Mouse (Mus musculus): Measurements from ENCODE around the gene Prrx2. TPM values are rescaled to one million over a fixed set of nuclear protein-coding genes. Genes with fewer than 3 reads are reported as not detected.

Prrx2 gene
- polyA plus RNA-seq, 1 experiment from 2014 or later: 3.6 TPM

DNA sequence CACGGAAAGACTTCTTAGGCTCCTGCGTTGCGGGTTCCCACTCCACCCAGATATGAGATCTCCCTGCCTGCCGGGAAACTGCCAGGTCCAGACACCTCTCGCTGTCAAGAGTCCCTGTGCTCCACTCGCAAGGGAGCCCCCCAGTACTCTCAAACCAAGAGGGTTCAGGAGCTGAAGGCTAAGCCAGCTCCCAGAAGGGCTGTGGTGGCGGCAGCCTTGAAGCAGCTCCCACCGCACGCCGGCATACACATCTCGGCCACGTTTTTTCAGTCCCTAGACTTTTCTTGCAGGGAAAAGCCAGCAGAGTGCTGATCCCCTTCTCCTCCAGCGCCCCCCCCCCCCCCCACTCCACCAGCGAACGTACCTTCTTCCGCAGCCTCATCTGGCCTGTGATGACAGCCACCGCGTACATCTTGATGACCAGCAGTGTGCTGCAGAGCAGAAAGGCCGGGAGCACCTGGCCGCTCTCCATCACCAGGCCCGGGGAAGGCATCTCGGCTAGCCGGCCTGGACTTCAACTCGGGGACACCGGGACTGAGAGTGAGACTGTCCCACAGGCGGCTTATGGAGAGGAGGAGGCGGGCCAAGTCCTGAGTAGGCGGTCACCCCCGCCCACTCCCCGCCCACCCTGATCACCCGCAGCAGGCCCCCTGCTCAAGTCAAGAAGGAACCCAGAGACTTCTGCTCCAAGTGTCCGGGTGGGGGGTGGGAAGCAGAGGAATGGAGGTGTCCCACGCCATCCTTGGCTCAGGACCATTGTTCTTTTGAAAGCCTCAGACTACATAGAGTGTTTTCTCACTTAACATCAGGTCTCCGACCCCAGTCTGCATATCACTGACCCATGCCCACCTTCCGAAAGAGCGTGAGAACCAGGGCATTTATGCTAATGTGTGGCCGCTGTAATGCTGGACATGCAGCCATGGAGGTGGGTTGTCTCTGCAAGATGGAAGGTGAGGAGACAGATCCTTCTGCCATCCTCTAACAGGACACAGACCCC is 68.3 kb downstream of the Prrx2 start:
- Histone ChIP-seq H3K27me3 (replicated peaks; ENCODE audit: control insufficient read depth, insufficient read depth, low read length) (0 out of 2 replicates have a peak, but pooled peaks cover 6% of the 10 kb centered on the region), H3K4me3 (ENCODE audit: low read depth, low read length) (peak overlapping the region; percentile 40), H3K4me2 (ENCODE audit: low read length) (peak overlapping the region; percentile 64), H3K36me3 (ENCODE audit: control insufficient read depth, insufficient read depth, low read length) (no peaks in the 10 kb centered on the region), H3K4me1 (replicated peaks; ENCODE audit: control insufficient read depth, insufficient read depth, low read length) (peaks cover 22% of the 10 kb centered on the region), H3K27ac (ENCODE audit: low read depth) (no peak overlapping the region), H3K9ac (ENCODE audit: low read length) (peak overlapping the region; percentile 35), H3K9me3 (ENCODE audit: control insufficient read depth, low read length) (no peaks in the 10 kb centered on the region)
- WGBS: 10% methylated on average over 36 of the region's 37 CpGs
- DNase-seq (ENCODE audit: low spot score): peak; percentile 67
- peak; percentile 67; the same call in 1 of the 2 replicates for ATAC-seq (replicated peaks; ENCODE audit: low FRiP score, low TSS enrichment, low read depth)

- H3K4me2 ChIP-seq (ENCODE audit: low read length): no peak overlapping the region
- no peaks in the 10 kb centered on the region for H3K9me3 ChIP-seq (ENCODE audit: control insufficient read depth, low read length)
- H3K4me3 ChIP-seq (ENCODE audit: low read depth, low read length): no peak overlapping the region
- H3K9ac ChIP-seq (ENCODE audit: low read length): no peak overlapping the region
- no peak overlapping the region for H3K27ac ChIP-seq (ENCODE audit: low read depth)
- 64% methylated on average over 6 of the region's 6 CpGs for WGBS
- 0 out of 2 replicates have a peak, but pooled peaks cover 6% of the 10 kb centered on the region for H3K27me3 ChIP-seq (replicated peaks; ENCODE audit: control insufficient read depth, insufficient read depth, low read length)
- no peak for DNase-seq (ENCODE audit: low spot score)
- no peak for ATAC-seq (replicated peaks; ENCODE audit: low FRiP score, low TSS enrichment, low read depth)
- no peaks in the 10 kb centered on the region for H3K36me3 ChIP-seq (ENCODE audit: control insufficient read depth, insufficient read depth, low read length)
- H3K4me1 ChIP-seq (replicated peaks; ENCODE audit: control insufficient read depth, insufficient read depth, low read length): peaks cover 22% of the 10 kb centered on the region
These were observed 69.5 kb downstream of the Prrx2 start for GRCm38 (mm10) chr2:30904231-30904630.

GRCm38 (mm10) chr2:30904991-30905390 is 70.2 kb downstream of the Prrx2 start:
- Histone ChIP-seq H3K9ac (ENCODE audit: low read length) (no peak overlapping the region), H3K4me3 (ENCODE audit: low read depth, low read length) (no peak overlapping the region)

GRCm38 (mm10) chr2:30905906-30906305 is 71.1 kb downstream of the Prrx2 start:
- DNase-seq (ENCODE audit: low spot score): no peak
- WGBS: 62% methylated on average over 8 of the region's 8 CpGs
- H3K27me3 ChIP-seq (replicated peaks; ENCODE audit: control insufficient read depth, insufficient read depth, low read length): 0 out of 2 replicates have a peak, but pooled peaks cover 6% of the 10 kb centered on the region
- H3K9ac ChIP-seq (ENCODE audit: low read length): no peak overlapping the region
- H3K36me3 ChIP-seq (ENCODE audit: control insufficient read depth, insufficient read depth, low read length): no peaks in the 10 kb centered on the region
- peaks cover 22% of the 10 kb centered on the region for H3K4me1 ChIP-seq (replicated peaks; ENCODE audit: control insufficient read depth, insufficient read depth, low read length)
- ATAC-seq (replicated peaks; ENCODE audit: low FRiP score, low TSS enrichment, low read depth): no peak
- H3K4me3 ChIP-seq (ENCODE audit: low read depth, low read length): no peak overlapping the region
- H3K27ac ChIP-seq (ENCODE audit: low read depth): no peak overlapping the region
- no peak overlapping the region for H3K4me2 ChIP-seq (ENCODE audit: low read length)
- no peaks in the 10 kb centered on the region for H3K9me3 ChIP-seq (ENCODE audit: control insufficient read depth, low read length)

More at GRCm38 (mm10) chr2:30904991-30905390, 70.2 kb downstream of the Prrx2 start:
- peaks cover 22% of the 10 kb centered on the region for H3K4me1 ChIP-seq (replicated peaks; ENCODE audit: control insufficient read depth, insufficient read depth, low read length)
- H3K4me2 ChIP-seq (ENCODE audit: low read length): no peak overlapping the region
- H3K36me3 ChIP-seq (ENCODE audit: control insufficient read depth, insufficient read depth, low read length): no peaks in the 10 kb centered on the region
- H3K27ac ChIP-seq (ENCODE audit: low read depth): no peak overlapping the region
- ATAC-seq (replicated peaks; ENCODE audit: low FRiP score, low TSS enrichment, low read depth) (no peak), DNase-seq (ENCODE audit: low spot score) (no peak)
- 47% methylated on average over 7 of the region's 7 CpGs for WGBS
- H3K27me3 ChIP-seq (replicated peaks; ENCODE audit: control insufficient read depth, insufficient read depth, low read length): 0 out of 2 replicates have a peak, but pooled peaks cover 6% of the 10 kb centered on the region
- no peaks in the 10 kb centered on the region for H3K9me3 ChIP-seq (ENCODE audit: control insufficient read depth, low read length)

DNA sequence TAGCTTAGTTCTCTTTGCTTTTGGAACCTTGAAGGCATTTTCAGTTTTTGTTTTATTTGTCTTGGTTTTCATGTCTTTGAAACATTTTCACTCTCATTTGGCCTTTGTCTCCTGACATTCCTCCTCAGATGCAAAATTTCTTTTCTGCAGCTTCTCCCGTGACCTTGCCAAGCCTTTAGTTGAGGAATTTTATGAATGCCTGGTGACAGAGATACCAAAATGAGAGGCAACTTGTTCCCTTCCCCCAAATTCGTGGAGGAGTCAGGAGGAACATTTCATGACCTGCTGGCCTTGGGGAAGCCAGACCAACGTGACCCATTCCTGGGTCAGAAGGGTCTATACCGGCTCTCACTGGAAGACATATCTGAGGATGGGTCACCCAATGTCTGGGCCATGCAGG is 71.9 kb downstream of the Prrx2 start:
- 71% methylated on average over 4 of the region's 4 CpGs for WGBS
- Histone ChIP-seq H3K27me3 (replicated peaks; ENCODE audit: control insufficient read depth, insufficient read depth, low read length) (0 out of 2 replicates have a peak, but pooled peaks cover 6% of the 10 kb centered on the region), H3K36me3 (ENCODE audit: control insufficient read depth, insufficient read depth, low read length) (no peaks in the 10 kb centered on the region), H3K4me3 (ENCODE audit: low read depth, low read length) (no peak overlapping the region), H3K9me3 (ENCODE audit: control insufficient read depth, low read length) (no peaks in the 10 kb centered on the region), H3K4me1 (replicated peaks; ENCODE audit: control insufficient read depth, insufficient read depth, low read length) (peaks cover 21% of the 10 kb centered on the region), H3K9ac (ENCODE audit: low read length) (no peak overlapping the region), H3K4me2 (ENCODE audit: low read length) (no peak overlapping the region), H3K27ac (ENCODE audit: low read depth) (no peak overlapping the region)
- no peak for DNase-seq (ENCODE audit: low spot score)
- no peak for ATAC-seq (replicated peaks; ENCODE audit: low FRiP score, low TSS enrichment, low read depth)

DNA sequence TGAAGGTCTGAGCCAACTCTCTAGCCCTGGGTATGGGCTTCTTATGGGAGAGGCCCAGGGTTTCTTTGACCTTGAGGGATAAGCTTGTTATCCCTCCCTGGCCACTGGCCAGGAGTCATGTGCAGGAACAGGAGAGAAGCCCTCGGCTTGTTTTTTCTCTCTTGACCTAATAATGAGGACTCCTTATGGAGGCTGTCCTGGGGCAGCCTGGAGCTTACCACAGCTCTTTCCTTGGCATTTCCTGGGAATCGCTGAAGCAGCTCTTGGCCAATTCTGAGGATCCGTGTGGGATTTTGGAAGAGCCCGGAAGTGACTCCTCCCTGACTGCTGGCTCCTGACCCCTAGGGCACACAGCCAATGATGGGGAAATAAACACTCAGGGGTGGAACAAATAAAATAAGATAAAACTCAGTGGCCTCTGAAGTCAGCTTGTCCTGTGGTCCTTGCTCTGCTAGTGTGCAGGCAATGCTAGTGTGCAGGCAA is 77.6 kb downstream of the Prrx2 start:
- Histone ChIP-seq H3K9me3 (ENCODE audit: control insufficient read depth, low read length) (no peaks in the 10 kb centered on the region), H3K9ac (ENCODE audit: low read length) (no peak overlapping the region), H3K36me3 (ENCODE audit: control insufficient read depth, insufficient read depth, low read length) (no peaks in the 10 kb centered on the region), H3K27me3 (replicated peaks; ENCODE audit: control insufficient read depth, insufficient read depth, low read length) (no peaks in the 10 kb centered on the region), H3K4me3 (ENCODE audit: low read depth, low read length) (no peak overlapping the region), H3K4me1 (replicated peaks; ENCODE audit: control insufficient read depth, insufficient read depth, low read length) (peaks cover 4% of the 10 kb centered on the region), H3K27ac (ENCODE audit: low read depth) (no peak overlapping the region), H3K4me2 (ENCODE audit: low read length) (no peak overlapping the region)
- 38% methylated on average over 4 of the region's 4 CpGs for WGBS
- no peak for ATAC-seq (replicated peaks; ENCODE audit: low FRiP score, low TSS enrichment, low read depth)
- no peak for DNase-seq (ENCODE audit: low spot score)

DNA sequence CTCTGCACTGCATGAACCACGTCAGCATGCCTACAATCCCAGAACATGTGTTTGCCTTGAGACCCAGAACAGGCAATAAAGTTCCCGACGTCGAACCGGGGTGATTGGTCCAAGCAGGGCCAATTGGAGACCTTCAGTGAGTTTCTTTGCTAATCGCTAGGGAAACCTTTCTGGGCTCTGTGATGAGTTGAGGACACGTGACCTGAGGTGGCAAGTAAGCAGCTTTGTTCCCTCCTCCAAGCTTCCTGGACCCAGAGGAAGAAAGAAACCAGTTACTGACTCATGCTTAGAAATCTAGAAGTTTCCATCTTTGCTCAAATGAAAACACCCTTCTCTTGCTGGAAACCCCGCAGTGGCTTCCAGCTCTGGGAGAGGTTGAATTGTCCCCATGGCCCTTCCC is 78.2 kb downstream of the Prrx2 start:
- H3K4me2 ChIP-seq (ENCODE audit: low read length): no peak overlapping the region

DNA sequence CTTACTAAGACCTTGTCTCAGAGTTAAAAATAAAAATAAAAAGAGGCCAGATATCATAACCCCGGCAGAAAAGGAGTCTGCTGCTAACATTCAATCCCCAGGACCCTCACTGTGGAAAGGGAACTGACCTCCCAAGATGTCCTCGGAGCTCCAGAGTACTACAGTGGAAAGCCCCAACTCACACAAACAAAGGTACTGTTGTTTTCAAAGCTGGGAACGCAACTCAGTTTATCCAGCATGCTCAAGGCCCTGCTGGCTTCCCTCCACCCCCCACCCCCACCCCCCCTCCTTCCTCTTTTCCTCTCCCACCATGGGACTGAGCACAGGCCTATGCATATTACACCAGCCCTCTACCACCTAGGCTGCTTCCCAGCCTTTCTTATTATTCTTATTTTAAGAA is 80.1 kb downstream of the Prrx2 start:
- Histone ChIP-seq H3K9ac (ENCODE audit: low read length) (no peak overlapping the region), H3K36me3 (ENCODE audit: control insufficient read depth, insufficient read depth, low read length) (no peaks in the 10 kb centered on the region), H3K27ac (ENCODE audit: low read depth) (no peak overlapping the region), H3K4me1 (replicated peaks; ENCODE audit: control insufficient read depth, insufficient read depth, low read length) (peaks cover 13% of the 10 kb centered on the region), H3K4me2 (ENCODE audit: low read length) (no peak overlapping the region), H3K27me3 (replicated peaks; ENCODE audit: control insufficient read depth, insufficient read depth, low read length) (no peaks in the 10 kb centered on the region), H3K4me3 (ENCODE audit: low read depth, low read length) (no peak overlapping the region), H3K9me3 (ENCODE audit: control insufficient read depth, low read length) (no peaks in the 10 kb centered on the region)
- DNase-seq (ENCODE audit: low spot score): no peak
- no peak for ATAC-seq (replicated peaks; ENCODE audit: low FRiP score, low TSS enrichment, low read depth)
- 61% methylated on average over 3 of the region's 3 CpGs for WGBS

More for the DNA sequence above, 78.2 kb downstream of the Prrx2 start:
- Histone ChIP-seq H3K27ac (ENCODE audit: low read depth) (no peak overlapping the region), H3K27me3 (replicated peaks; ENCODE audit: control insufficient read depth, insufficient read depth, low read length) (no peaks in the 10 kb centered on the region), H3K4me3 (ENCODE audit: low read depth, low read length) (no peak overlapping the region), H3K36me3 (ENCODE audit: control insufficient read depth, insufficient read depth, low read length) (no peaks in the 10 kb centered on the region), H3K9me3 (ENCODE audit: control insufficient read depth, low read length) (no peaks in the 10 kb centered on the region), H3K9ac (ENCODE audit: low read length) (no peak overlapping the region), H3K4me1 (replicated peaks; ENCODE audit: control insufficient read depth, insufficient read depth, low read length) (peaks cover 4% of the 10 kb centered on the region)
- ATAC-seq (replicated peaks; ENCODE audit: low FRiP score, low TSS enrichment, low read depth) (no peak), DNase-seq (ENCODE audit: low spot score) (no peak)
- WGBS: 82% methylated on average over 8 of the region's 8 CpGs

Data from intestine, embryonic 14.5 days (tissue).